Mouse (Mus musculus): ENCODE results near the gene Rsl24d1. TPM values are rescaled to one million over a fixed set of nuclear protein-coding genes. Genes with fewer than 3 reads are reported as not detected.

Rsl24d1 gene
- polyA plus RNA-seq (2012; rRNA removed) (63.1 and 66.0 TPM in 2 replicates), polyA plus RNA-seq (2014; fragmentation: Nextera tagmentation; extraction: Ambion mirVana) (115 TPM in 2 replicates)

DNA sequence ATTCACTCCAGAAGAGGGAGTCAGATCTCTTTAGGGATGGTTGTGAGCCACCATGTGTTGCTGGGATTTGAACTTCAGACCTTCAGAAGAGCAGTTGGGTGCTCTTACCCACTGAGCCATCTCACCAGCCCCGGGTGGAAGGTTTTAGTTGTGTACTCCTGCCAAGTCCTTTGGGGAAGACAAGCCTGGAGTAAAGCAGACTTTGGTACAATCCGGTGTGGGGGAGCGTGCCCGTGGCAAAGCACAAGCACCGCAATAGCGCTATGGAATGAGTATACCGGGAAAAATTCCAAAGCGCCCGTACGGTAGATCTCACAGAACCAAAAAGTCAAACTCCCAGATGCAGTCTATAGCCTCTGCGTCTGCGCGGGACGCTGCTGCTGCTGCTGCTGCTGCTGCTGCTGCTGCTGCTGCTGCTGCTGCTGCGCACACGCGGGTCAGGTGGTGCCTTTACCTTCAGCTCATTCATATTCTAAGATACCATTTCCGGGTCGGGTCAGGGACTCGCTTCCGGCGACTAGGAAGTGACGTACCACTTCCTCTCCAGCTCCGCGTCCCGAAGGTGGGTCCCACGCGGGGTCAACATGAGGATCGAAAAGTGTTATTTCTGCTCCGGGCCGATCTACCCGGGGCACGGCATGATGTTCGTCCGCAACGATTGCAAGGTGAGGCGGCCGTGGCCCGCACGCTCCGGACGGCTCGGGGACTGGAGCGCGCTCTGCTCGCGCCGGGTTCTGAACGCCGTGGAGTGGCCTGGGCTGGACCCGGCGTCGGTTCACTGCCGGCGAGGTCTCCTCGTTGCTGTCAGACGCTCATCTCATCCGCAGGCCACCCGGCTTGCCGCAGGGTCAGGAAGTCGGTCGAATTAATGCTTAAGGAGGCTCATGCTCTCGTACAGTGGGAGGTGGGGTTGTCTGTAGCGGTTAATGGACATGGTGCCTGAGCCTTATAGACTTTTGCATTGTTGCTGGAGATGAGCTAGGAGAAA lies at the start of gene Rsl24d1:
Rsl24d1 (plus strand) TSS at position 508 of the 988 bp plus-strand sequence.
- ATAC-seq (ENCODE audit: low FRiP score, low read depth): peak; percentile 98
- under 1% methylated on average over 64 of the region's 64 CpGs for WGBS
- peak within 1 kb of the TSS; percentile 95 for H3K4me3 ChIP-seq (replicated peaks; ENCODE audit: low read length)
- H3K27me3 ChIP-seq (ENCODE audit: control insufficient read depth, insufficient read depth, low read length): no peaks in the 10 kb centered on the region
- no peaks in the 10 kb centered on the region for H3K9me3 ChIP-seq (ENCODE audit: control insufficient read depth, low read length)
- TF ChIP-seq POLR2A (IDR thresholded peaks at IDR 0.05; ENCODE audit: borderline replicate concordance, extremely low read depth, insufficient read depth, insufficient read length): no peak
- H3K4me1 ChIP-seq (ENCODE audit: control insufficient read depth, insufficient read depth, low read length): peaks cover 7% of the 10 kb centered on the region
- H3K9ac ChIP-seq (ENCODE audit: low read depth, low read length, severe bottlenecking): peak within 1 kb of the TSS; percentile 78
- H3K36me3 ChIP-seq (ENCODE audit: control insufficient read depth, insufficient read depth, low read length): peaks cover 28% of the 10 kb centered on the region
- H3K27ac ChIP-seq (replicated peaks; ENCODE audit: low read depth, low read length): peak within 1 kb of the TSS; percentile 69
- DNase-seq (ENCODE audit: low spot score): peak; percentile 92
- peak within 1 kb of the TSS; percentile 74 for H3K4me2 ChIP-seq (replicated peaks; ENCODE audit: low read depth, low read length, severe bottlenecking)

- peak overlapping the region; percentile 36 for H3K9ac ChIP-seq (ENCODE audit: low read depth, low read length, severe bottlenecking)
- 9% methylated on average over 15 of the region's 15 CpGs for WGBS
- TF ChIP-seq POLR2A (IDR thresholded peaks at IDR 0.05; ENCODE audit: borderline replicate concordance, extremely low read depth, insufficient read depth, insufficient read length): no peak
Observed at GRCm38 (mm10) chr9:73063621-73064290, 49.5 kb upstream of the Rsl24d1 start.

DNA sequence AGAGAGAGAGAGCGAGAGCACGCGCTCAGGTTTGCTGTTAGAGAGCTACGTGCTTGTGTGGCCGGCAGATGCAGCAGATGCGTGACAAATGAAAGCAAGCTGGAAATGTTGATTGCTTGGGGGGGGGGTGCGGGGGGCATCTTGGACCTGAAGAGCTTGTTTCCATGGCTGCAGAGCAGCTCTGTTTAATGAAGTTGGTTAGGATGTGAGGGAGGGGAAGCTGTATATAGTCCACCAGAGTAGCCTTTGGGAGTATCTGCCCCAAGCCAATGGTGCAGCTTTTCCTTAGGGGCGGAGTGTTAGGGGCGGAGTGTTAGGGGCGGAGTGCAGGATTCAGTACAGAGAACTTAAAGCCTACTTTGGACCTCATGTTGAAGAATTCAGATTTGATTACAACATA lies 46.1 kb upstream of the Rsl24d1 start:
- Histone ChIP-seq H3K4me3 (replicated peaks; ENCODE audit: low read length) (no peak overlapping the region; the same call in 1 of the 2 replicates), H3K9ac (ENCODE audit: low read depth, low read length, severe bottlenecking) (no peak overlapping the region), H3K4me1 (ENCODE audit: control insufficient read depth, insufficient read depth, low read length) (peaks cover 13% of the 10 kb centered on the region), H3K36me3 (ENCODE audit: control insufficient read depth, insufficient read depth, low read length) (no peaks in the 10 kb centered on the region), H3K27ac (replicated peaks; ENCODE audit: low read depth, low read length) (no peak overlapping the region), H3K9me3 (ENCODE audit: control insufficient read depth, low read length) (no peaks in the 10 kb centered on the region), H3K4me2 (replicated peaks; ENCODE audit: low read depth, low read length, severe bottlenecking) (peak overlapping the region; percentile 8; the same call in 1 of the 2 replicates), H3K27me3 (ENCODE audit: control insufficient read depth, insufficient read depth, low read length) (no peaks in the 10 kb centered on the region)
- ATAC-seq (ENCODE audit: low FRiP score, low read depth): peak; percentile 56
- no peak for TF ChIP-seq POLR2A (IDR thresholded peaks at IDR 0.05; ENCODE audit: borderline replicate concordance, extremely low read depth, insufficient read depth, insufficient read length)
- peak; percentile 21 for DNase-seq (ENCODE audit: low spot score)
- WGBS: 20% methylated on average over 9 of the region's 10 CpGs

More at GRCm38 (mm10) chr9:73063621-73064290, 49.5 kb upstream of the Rsl24d1 start:
- H3K27ac ChIP-seq (replicated peaks; ENCODE audit: low read depth, low read length): peak overlapping the region; percentile 48; the same call in 1 of the 2 replicates
- H3K4me1 ChIP-seq (ENCODE audit: control insufficient read depth, insufficient read depth, low read length): peaks cover 13% of the 10 kb centered on the region
- H3K27me3 ChIP-seq (ENCODE audit: control insufficient read depth, insufficient read depth, low read length): no peaks in the 10 kb centered on the region
- DNase-seq (ENCODE audit: low spot score) (no peak), ATAC-seq (ENCODE audit: low FRiP score, low read depth) (peak; percentile 55; the same call in 1 of the 2 replicates)
- H3K9me3 ChIP-seq (ENCODE audit: control insufficient read depth, low read length): no peaks in the 10 kb centered on the region
- peak overlapping the region; percentile 45 for H3K4me2 ChIP-seq (replicated peaks; ENCODE audit: low read depth, low read length, severe bottlenecking)
- H3K36me3 ChIP-seq (ENCODE audit: control insufficient read depth, insufficient read depth, low read length): no peaks in the 10 kb centered on the region
- H3K4me3 ChIP-seq (replicated peaks; ENCODE audit: low read length): peak overlapping the region; percentile 15; the same call in 1 of the 2 replicates

DNA sequence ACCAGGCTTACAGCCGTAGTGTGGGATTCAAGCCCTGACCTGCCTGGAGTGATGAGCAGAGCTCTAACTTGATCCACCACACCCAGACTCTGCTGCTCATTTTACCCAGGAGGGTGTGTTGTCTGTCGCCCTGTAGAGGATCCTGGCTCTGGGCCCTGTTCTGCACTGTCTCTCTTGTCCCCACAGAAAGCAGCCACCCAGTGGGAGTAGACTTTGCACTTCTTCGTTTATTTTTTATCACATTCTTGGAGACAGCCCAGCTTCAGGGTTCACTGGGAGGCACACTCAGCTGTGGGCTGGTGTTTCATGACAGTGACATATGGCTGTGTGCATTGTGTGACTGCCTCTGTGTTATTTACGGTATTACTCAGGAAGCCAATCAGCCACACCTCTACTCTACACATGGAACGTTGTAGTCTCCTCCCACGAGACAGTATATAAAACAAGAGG lies 45.0 kb upstream of the Rsl24d1 start:
- Histone ChIP-seq H3K9ac (ENCODE audit: low read depth, low read length, severe bottlenecking) (no peak overlapping the region), H3K9me3 (ENCODE audit: control insufficient read depth, low read length) (no peaks in the 10 kb centered on the region), H3K4me1 (ENCODE audit: control insufficient read depth, insufficient read depth, low read length) (peaks cover 12% of the 10 kb centered on the region), H3K4me3 (replicated peaks; ENCODE audit: low read length) (no peak overlapping the region), H3K27me3 (ENCODE audit: control insufficient read depth, insufficient read depth, low read length) (no peaks in the 10 kb centered on the region), H3K36me3 (ENCODE audit: control insufficient read depth, insufficient read depth, low read length) (no peaks in the 10 kb centered on the region), H3K27ac (replicated peaks; ENCODE audit: low read depth, low read length) (0 out of 2 replicates have a peak overlapping the region, but pooled peaks have one; percentile 26), H3K4me2 (replicated peaks; ENCODE audit: low read depth, low read length, severe bottlenecking) (no peak overlapping the region)
- DNase-seq (ENCODE audit: low spot score): peak; percentile 34
- TF ChIP-seq POLR2A (IDR thresholded peaks at IDR 0.05; ENCODE audit: borderline replicate concordance, extremely low read depth, insufficient read depth, insufficient read length): no peak
- WGBS: 34% methylated on average over 6 of the region's 6 CpGs
- peak; percentile 41; the same call in 1 of the 2 replicates for ATAC-seq (ENCODE audit: low FRiP score, low read depth)

DNA sequence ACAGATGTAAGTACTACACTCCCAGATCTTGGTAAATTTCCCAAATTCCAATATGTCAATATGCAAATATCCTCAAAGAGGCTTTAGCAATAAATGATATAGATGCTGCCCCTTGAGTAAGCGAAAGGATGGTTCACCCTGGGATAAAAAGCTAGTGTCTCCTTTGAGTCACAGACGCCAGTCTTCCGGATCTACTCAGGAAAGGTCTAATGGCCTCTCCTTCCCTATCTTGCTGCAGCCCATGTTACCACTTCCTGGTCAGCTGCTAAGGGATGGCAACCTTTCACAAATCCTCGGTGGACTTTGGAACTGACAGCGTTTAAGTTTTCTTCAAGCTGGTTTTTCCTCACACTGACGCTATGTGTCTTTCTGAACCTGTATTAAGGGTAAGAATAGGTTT lies 44.5 kb upstream of the Rsl24d1 start:
- H3K9me3 ChIP-seq (ENCODE audit: control insufficient read depth, low read length): no peaks in the 10 kb centered on the region
- no peak overlapping the region for H3K9ac ChIP-seq (ENCODE audit: low read depth, low read length, severe bottlenecking)
- no peak for ATAC-seq (ENCODE audit: low FRiP score, low read depth)

More for the DNA sequence above, 44.5 kb upstream of the Rsl24d1 start:
- WGBS: 86% methylated on average over 6 of the region's 6 CpGs
- 0 out of 2 replicates have a peak overlapping the region, but pooled peaks have one; percentile 1 for H3K27ac ChIP-seq (replicated peaks; ENCODE audit: low read depth, low read length)
- H3K27me3 ChIP-seq (ENCODE audit: control insufficient read depth, insufficient read depth, low read length): no peaks in the 10 kb centered on the region
- H3K36me3 ChIP-seq (ENCODE audit: control insufficient read depth, insufficient read depth, low read length): no peaks in the 10 kb centered on the region
- no peak for DNase-seq (ENCODE audit: low spot score)
- H3K4me3 ChIP-seq (replicated peaks; ENCODE audit: low read length): no peak overlapping the region
- no peak overlapping the region for H3K4me2 ChIP-seq (replicated peaks; ENCODE audit: low read depth, low read length, severe bottlenecking)
- no peak for TF ChIP-seq POLR2A (IDR thresholded peaks at IDR 0.05; ENCODE audit: borderline replicate concordance, extremely low read depth, insufficient read depth, insufficient read length)
- H3K4me1 ChIP-seq (ENCODE audit: control insufficient read depth, insufficient read depth, low read length): peaks cover 8% of the 10 kb centered on the region
